Comparison of ENCODE assay signal across 8 mouse cellular contexts in genomic region chr13:54621155-54621932, GRCm38 (mm10). TPM values are rescaled to one million over a fixed set of nuclear protein-coding genes. Genes with fewer than 3 reads are reported as not detected.
DNase-seq lines count a peak whose midpoint lies in the region; ATAC-seq and TF ChIP-seq lines count a peak whose summit lies in the region.

TSS of gene Faf2 (plus strand) at chr13:54621784.

- no peaks in the 10 kb centered on the region for H3K9me3 ChIP-seq in forebrain, embryonic 15.5 days

- H3K9ac ChIP-seq in forebrain, embryonic 15.5 days (replicated peaks), result peak within 1 kb of the TSS; percentile 88

- peak; percentile 98 for ATAC-seq in forebrain, embryonic 15.5 days (replicated peaks)
- ATAC-seq in neutrophil, adult 5-6 weeks (ENCODE audit: extremely low read depth, insufficient number of reproducible peaks, low FRiP score, poor library complexity, severe bottlenecking), result peak; percentile 96

- DNase-seq in ES-CJ7 (ENCODE audit: low read depth, low spot score), result peak; percentile 97
- DNase-seq in cerebellum, adult 11 months, result peak; percentile 98
- peak; percentile 92 for DNase-seq in heart, postnatal 25 days (ENCODE audit: low spot score)
- DNase-seq in layer of hippocampus, adult 18-20 months (ENCODE audit: low spot score in 2 of 2), result peak; percentile 98 to 100
- peak; percentile 98 for DNase-seq in lung, adult 2 months
- DNase-seq in thymus, adult 18-20 months, result peak; percentile 90 to 93

- intact Hi-C loops in heart, postnatal 25 days (cut with DNase I), result loop anchor here (2.0 to 5.0 kb wide), 4 partner anchors 31 to 154 kb away; partner anchors contain the start of genes 4833439L19Rik, Arl10, Higd2a and Nop16

- 11% methylated on average over 44 of the region's 44 CpGs for WGBS in forebrain, embryonic 15.5 days
- WGBS in lung, adult 2 months, result 10% methylated on average over 44 of the region's 44 CpGs

- H3K4me3 ChIP-seq in forebrain, embryonic 15.5 days, result peak within 1 kb of the TSS; percentile 82
- peak within 1 kb of the TSS; percentile 98 for H3K4me3 ChIP-seq in lung, adult 2 months (replicated peaks; ENCODE audit: extremely low read depth, low read depth, low read length)

- TF ChIP-seq CTCF in lung, adult 2 months (IDR thresholded peaks at IDR 0.05; ENCODE audit: insufficient read depth, low read length), result peak; percentile 67

- peak within 1 kb of the TSS; percentile 90 for H3K4me2 ChIP-seq in forebrain, embryonic 15.5 days (replicated peaks)

- H3K27me3 ChIP-seq in forebrain, embryonic 15.5 days, result no peaks in the 10 kb centered on the region

- no peaks in the 10 kb centered on the region for H3K36me3 ChIP-seq in forebrain, embryonic 15.5 days

- peak within 1 kb of the TSS; percentile 85 for H3K27ac ChIP-seq in forebrain, embryonic 15.5 days (replicated peaks)

- H3K4me1 ChIP-seq in forebrain, embryonic 15.5 days, result peaks cover 25% of the 10 kb centered on the region
- H3K4me1 ChIP-seq in lung, adult 2 months (ENCODE audit: control insufficient read depth, insufficient read depth, low read length), result peaks cover 5% of the 10 kb centered on the region

- peak; percentile 87; the same call in 1 of the 2 replicates for TF ChIP-seq POLR2A in lung, adult 2 months (IDR thresholded peaks at IDR 0.05; ENCODE audit: borderline replicate concordance, extremely low read depth, low read depth, low read length)

RNA-seq across cellular contexts. Expression of gene Faf2, which starts in this region (rescaled TPM):
- 63.9 and 64.9 TPM in 2 replicates for polyA plus RNA-seq in forebrain, embryonic 15.5 days (2015; fragmentation: Nextera tagmentation; extraction: Ambion mirVana)
- 10 to 100 TPM; 20.0 to 23.3 TPM for total RNA-seq in heart, postnatal 25 days (2021)
- 10 to 100 TPM; 52.8 to 56.7 TPM for total RNA-seq in layer of hippocampus, adult 18-20 months (2021)
- 16.1 and 27.7 TPM in 2 replicates for polyA plus RNA-seq in lung, adult 2 months (2012; rRNA removed)
- 52.1 and 64.1 TPM in 2 replicates for total RNA-seq in neutrophil, adult 5-6 weeks (2017)

Comparison
In these comparisons a context has a peak if more than half of its experiments do, and no peak if none do; other contexts are left out.
1. Peak in every context shown above with its lines: DNase-seq, ATAC-seq, H3K4me3 ChIP-seq and H3K27ac ChIP-seq.